Mouse (Mus musculus) hindbrain, embryonic 11.5 days (tissue): ENCODE results near the gene Rpl23. TPM values are rescaled to one million over a fixed set of nuclear protein-coding genes. Genes with fewer than 3 reads are reported as not detected.
A peak's percentile ranks its signal among the peaks of the same experiment; 100 is the strongest.

Experiments used
- ATAC-seq: fragments of 200-750 bp; cut with Nextera tagmentation; 2 replicates; pipeline ENCODE4 v1.8.0; 2017; ENCODE audit warnings: mild to moderate bottlenecking, moderate TSS enrichment, moderate library complexity; ENCODE audit not compliant: low FRiP score
- DNase-seq: peaks from one replicate; pipeline ENCODE4 v3.0.0-alpha.2; 2015; ENCODE audit warnings: low spot score
- H3K27ac ChIP-seq: fragments of 300-500 bp; sonication (generic); 2 replicates; pipeline ENCODE4 v1.5.1; 2014; ENCODE audit warnings: mild to moderate bottlenecking, low read depth, low read length
- H3K27me3 ChIP-seq: fragments of 300-500 bp; sonication (generic); 2 replicates; pipeline ENCODE4 v1.6.1; 2014; ENCODE audit warnings: mild to moderate bottlenecking, low read length, moderate library complexity, mixed read lengths; ENCODE audit not compliant: control insufficient read depth, insufficient read depth
- H3K36me3 ChIP-seq: fragments of 300-500 bp; sonication (generic); 2 replicates; pipeline ENCODE4 v1.6.1; 2014; ENCODE audit warnings: mild to moderate bottlenecking, low read length, moderate library complexity, mixed read lengths; ENCODE audit not compliant: control insufficient read depth, insufficient read depth
- H3K4me1 ChIP-seq: fragments of 300-500 bp; sonication (generic); replicated peaks from 2 replicates; pipeline ENCODE4 v1.6.1; 2014; ENCODE audit warnings: low read length, mixed read lengths; ENCODE audit not compliant: control insufficient read depth, insufficient read depth
- H3K4me2 ChIP-seq: fragments of 300-500 bp; sonication (generic); replicated peaks from 2 replicates; pipeline ENCODE4 v1.6.1; 2014; ENCODE audit warnings: mild to moderate bottlenecking, low read depth, low read length
- H3K4me3 ChIP-seq: fragments of 300-500 bp; sonication (generic); 2 replicates; pipeline ENCODE4 v1.5.1; 2014; ENCODE audit warnings: low read depth, low read length
- H3K9ac ChIP-seq: fragments of 300-500 bp; sonication (generic); 2 replicates; pipeline ENCODE4 v1.6.1; 2014; ENCODE audit warnings: low read depth, low read length
- H3K9me3 ChIP-seq: fragments of 300-500 bp; sonication (generic); 2 replicates; pipeline ENCODE4 v1.6.1; 2016; ENCODE audit warnings: low read length; ENCODE audit not compliant: control insufficient read depth
- WGBS: fragments of 180-500 bp; shearing (Covaris S2); extraction: QIAGEN DNeasy Blood & Tissue Kit; methylation state at CpG from one replicate; pipeline ENCODE4 v1.1.7; 2014; 5-methylcytosine and 5-hydroxymethylcytosine counted together
- polyA plus RNA-seq: library from polyadenylated mRNA; unstranded; fragments of >200 nt; fragmentation: Nextera tagmentation; extraction: Ambion mirVana; gene quantifications from 2 replicates; pipeline ENCODE4 v1.2.1, GENCODE M21; 2014

Rpl23 gene
- polyA plus RNA-seq, 1 experiment from 2014 or later = 458 TPM

DNA sequence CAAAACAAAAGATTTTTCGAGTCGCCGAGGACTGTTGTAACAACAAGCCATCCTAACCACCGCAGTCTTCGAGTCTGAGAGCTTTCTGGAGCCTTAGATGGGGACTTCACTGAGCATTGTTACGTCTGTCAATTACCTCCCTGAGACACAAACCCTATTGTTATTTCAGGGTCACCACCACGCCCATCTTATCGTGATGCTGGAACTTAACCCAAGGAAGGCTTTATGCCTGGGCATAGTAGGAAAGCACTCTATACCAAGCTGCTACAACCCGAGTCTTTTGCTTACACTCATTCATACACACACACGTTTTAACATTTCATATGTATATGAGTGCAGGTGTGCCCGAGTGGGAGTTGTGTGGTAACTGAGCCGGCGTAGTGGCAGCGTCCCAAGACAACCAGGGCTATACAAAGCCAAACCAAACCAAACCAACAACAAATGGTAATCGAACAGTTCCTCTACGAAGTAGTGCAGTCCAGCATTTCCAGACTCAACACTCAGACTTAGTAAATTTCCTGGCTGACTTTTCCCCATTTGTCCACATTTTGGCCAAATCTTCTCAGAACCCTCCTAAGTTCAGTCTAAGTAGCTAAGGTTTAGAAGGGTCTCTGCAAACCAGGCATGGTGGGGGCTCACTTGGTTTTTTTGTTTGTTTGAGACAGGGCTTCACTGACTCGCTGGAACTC lies 6.3 kb downstream of the Rpl23 start, which contains the start of gene 1700001P01Rik:
Gene 1700001P01Rik, minus strand, starts transcription at position 111 of the 689 bp plus-strand sequence.
- Histone ChIP-seq H3K9me3 (no peaks in the 10 kb centered on the region), H3K4me3 (no peak within 1 kb of the TSS), H3K9ac (no peak within 1 kb of the TSS), H3K27me3 (no peaks in the 10 kb centered on the region), H3K36me3 (peaks cover 16% of the 10 kb centered on the region; the same call in 1 of the 2 replicates), H3K4me2 (no peak within 1 kb of the TSS), H3K4me1 (peaks cover 3% of the 10 kb centered on the region; the same call in 1 of the 2 replicates), H3K27ac (no peak within 1 kb of the TSS)
- no peak for ATAC-seq
- peak; percentile 13 for DNase-seq
- 38% methylated on average over 17 of the region's 17 CpGs for WGBS

DNA sequence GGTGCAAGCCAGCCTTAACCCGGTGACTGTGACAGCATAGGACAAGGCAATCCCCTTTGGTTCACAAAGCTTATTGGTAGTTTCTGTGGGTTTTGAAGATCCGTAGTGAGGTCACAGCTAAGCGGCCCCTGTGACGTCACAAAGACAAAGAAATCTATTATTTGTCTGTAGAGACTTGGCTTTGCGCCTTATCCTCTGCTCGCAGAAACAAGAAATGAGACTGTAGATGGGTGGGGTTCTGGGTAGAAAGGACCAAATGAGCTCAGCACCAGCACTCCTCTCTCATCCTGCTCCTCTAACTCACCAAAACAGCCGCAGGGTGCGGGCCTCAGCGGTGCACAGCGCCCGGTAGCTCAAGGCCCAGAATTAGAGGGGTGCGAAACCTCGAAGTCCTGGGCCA lies 7.1 kb downstream of the Rpl23 start:
- 80% methylated on average over 13 of the region's 13 CpGs for WGBS
- Histone ChIP-seq H3K4me1 (no peaks in the 10 kb centered on the region), H3K36me3 (peaks cover 16% of the 10 kb centered on the region; the same call in 1 of the 2 replicates), H3K9ac (no peak overlapping the region), H3K4me2 (no peak overlapping the region), H3K4me3 (no peak overlapping the region), H3K9me3 (no peaks in the 10 kb centered on the region), H3K27ac (no peak overlapping the region), H3K27me3 (no peaks in the 10 kb centered on the region)
- DNase-seq (no peak), ATAC-seq (no peak)

DNA sequence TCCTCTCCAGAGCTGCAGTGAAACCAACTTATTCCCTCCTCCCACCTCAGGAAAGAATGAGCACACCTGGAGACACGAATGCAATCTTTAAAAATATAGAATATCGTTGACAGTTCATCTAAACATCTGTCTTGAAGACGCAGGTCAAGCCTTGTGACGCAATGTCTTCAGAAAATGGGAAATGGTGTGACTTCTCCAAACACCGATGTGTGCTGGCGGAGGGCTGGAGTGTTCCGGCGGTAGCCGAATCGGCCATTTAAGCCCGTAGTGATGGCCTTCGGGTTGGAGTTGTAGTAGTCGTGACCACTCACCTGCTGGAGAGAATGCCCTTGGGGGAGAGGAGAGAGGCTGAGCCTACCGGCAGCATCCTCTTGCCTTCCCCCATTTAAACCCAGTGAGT lies 10.8 kb downstream of the Rpl23 start:
- Histone ChIP-seq H3K36me3 (peaks cover under 1% of the 10 kb centered on the region; the same call in 1 of the 2 replicates), H3K4me3 (no peak overlapping the region), H3K4me2 (no peak overlapping the region), H3K9ac (no peak overlapping the region), H3K27ac (no peak overlapping the region), H3K27me3 (no peaks in the 10 kb centered on the region), H3K9me3 (no peaks in the 10 kb centered on the region), H3K4me1 (no peaks in the 10 kb centered on the region)
- WGBS = 82% methylated on average over 14 of the region's 14 CpGs
- ATAC-seq (no peak), DNase-seq (no peak)

DNA sequence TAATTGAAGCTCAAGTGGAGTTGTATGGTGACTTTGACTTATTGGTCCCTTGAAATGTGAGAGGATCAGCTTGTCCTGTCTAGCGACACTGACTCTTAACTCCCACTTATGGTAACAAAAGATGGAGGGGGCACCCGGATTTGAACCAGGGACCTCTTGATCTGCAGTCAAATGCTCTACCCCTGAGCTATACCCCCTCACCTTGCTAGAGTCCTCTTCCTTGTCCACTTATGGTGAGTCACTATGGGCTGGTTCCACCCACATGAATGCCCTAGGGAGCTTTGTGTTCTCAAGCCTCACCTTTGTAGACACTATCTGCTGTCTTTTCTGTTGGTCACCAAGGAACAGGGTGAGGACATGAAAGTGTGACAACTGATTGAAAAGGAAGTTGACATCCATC lies 12.5 kb downstream of the Rpl23 start:
- Histone ChIP-seq H3K9ac (no peak overlapping the region), H3K27ac (no peak overlapping the region), H3K4me2 (no peak overlapping the region), H3K9me3 (no peaks in the 10 kb centered on the region), H3K36me3 (no peaks in the 10 kb centered on the region), H3K27me3 (no peaks in the 10 kb centered on the region), H3K4me1 (no peaks in the 10 kb centered on the region), H3K4me3 (no peak overlapping the region)
- WGBS = 36% methylated on average over 2 of the region's 2 CpGs
- DNase-seq (no peak), ATAC-seq (no peak)

DNA sequence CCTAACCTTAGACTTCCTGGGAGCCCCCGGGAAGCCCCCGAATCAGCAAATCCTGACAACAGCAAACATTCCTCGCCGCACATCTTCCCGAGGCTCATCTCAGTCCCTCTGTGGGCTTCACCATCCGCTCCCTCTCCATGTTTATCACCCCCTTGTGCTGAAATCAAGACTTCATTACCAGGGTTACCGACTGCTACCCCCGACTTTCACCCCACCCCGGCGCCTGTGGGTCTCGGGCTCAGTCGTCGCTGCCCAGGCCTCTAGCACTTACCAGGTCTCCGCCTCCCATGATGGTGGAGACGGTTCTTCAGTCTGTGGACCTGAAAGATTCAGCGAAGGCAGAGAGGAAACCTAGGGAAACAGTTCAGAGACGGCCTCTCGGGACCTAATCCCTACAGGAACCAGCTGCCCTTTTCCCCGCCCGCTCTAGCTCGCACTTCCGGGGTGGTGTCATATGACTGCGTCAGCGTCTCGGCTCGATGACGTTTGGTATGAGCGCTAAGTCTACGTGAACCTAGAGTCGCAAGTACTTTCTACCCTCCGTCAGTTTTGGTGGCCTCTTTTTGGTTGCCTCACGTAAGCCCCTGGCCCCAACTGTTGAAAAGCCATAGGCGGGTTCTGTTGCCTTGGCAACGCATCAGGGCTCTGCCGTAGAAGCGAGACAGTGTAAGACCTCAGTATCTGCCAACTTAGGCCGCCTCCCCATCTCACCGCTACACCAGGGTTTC lies 15.9 kb downstream of the Rpl23 start, which contains the start of gene Cwc25:
Gene Cwc25, minus strand, starts transcription at position 403 of the 728 bp plus-strand sequence.
- H3K9me3 ChIP-seq = no peaks in the 10 kb centered on the region
- no peaks in the 10 kb centered on the region for H3K27me3 ChIP-seq
- no peaks in the 10 kb centered on the region for H3K4me1 ChIP-seq
- H3K9ac ChIP-seq = peak within 1 kb of the TSS; percentile 88
- DNase-seq (peak; percentile 98), ATAC-seq (peak; percentile 87)
- WGBS = under 1% methylated on average over 38 of the region's 38 CpGs
- H3K4me3 ChIP-seq = peak within 1 kb of the TSS; percentile 95
- H3K36me3 ChIP-seq = peaks cover 3% of the 10 kb centered on the region; the same call in 1 of the 2 replicates
- H3K4me2 ChIP-seq = peak within 1 kb of the TSS; percentile 85
- peak within 1 kb of the TSS; percentile 74 for H3K27ac ChIP-seq

DNA sequence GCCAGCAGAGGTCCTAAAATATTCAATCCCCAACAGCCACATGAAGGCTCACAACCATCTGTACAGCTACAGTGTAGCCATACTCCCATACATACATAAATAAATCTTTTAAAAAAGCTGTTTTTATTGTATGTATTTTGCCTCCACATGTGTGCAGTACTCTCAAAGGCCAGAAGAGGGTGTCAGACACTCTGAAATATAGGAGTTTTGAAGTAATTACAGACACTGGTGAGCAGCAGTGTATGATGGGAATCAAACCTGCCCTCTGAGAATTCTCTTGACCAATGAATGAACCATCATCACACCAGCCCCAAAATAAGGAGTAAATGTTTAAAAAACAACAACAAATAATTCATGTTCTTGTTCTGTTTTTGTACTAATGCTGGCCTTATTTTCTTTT lies 20.6 kb downstream of the Rpl23 start:
- no peak for ATAC-seq
- H3K4me3 ChIP-seq = no peak overlapping the region
- H3K27me3 ChIP-seq = no peaks in the 10 kb centered on the region
- H3K9me3 ChIP-seq = no peaks in the 10 kb centered on the region
- no peak for DNase-seq
- no peak overlapping the region for H3K27ac ChIP-seq
- peaks cover 4% of the 10 kb centered on the region for H3K36me3 ChIP-seq
- no peaks in the 10 kb centered on the region for H3K4me1 ChIP-seq
- H3K4me2 ChIP-seq = no peak overlapping the region
- H3K9ac ChIP-seq = no peak overlapping the region

DNA sequence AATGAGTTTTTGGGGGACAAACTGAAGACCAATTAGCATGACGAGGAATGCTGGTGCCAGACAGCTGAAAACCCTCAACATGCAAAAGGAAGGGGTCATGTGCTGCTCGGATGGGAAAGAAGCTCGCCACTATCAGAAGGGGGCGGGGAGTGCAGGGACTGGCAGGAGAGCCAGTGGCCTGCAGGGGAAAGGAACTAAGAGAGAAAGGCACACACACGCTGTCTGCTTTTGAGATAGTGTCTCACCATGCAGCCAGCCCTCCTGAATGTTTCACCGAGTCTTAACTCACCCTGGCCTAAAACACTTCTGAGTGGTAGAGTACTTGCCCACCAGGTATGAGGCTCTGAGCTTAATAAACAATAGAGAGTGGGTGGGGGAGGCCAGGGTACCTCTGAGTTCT lies 23.3 kb downstream of the Rpl23 start:
- Histone ChIP-seq H3K4me1 (no peaks in the 10 kb centered on the region), H3K36me3 (peaks cover 11% of the 10 kb centered on the region), H3K4me3 (no peak overlapping the region), H3K27me3 (no peaks in the 10 kb centered on the region), H3K9ac (no peak overlapping the region), H3K9me3 (no peaks in the 10 kb centered on the region), H3K4me2 (no peak overlapping the region), H3K27ac (no peak overlapping the region)
- WGBS = 86% methylated on average over 6 of the region's 6 CpGs
- no peak for DNase-seq
- ATAC-seq = no peak

DNA sequence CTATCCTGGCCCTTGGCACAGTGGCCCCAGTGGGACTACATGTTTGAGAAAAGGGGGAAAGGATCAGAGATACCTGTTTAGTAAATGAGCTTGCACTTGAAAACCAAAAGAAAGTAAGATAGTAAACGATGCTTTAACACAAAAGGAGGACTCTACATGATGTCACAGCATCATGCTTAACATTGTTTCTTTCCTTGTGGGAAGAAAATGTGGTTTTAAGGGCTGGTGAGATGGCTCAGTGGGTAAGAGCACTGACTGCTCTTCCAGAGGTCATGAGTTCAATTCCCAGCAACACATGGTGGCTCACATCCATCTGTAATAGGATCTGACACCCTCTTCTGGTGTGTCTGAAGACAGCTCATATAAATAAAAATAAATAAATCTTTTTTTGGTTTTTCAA lies 24.1 kb downstream of the Rpl23 start:
- 94% methylated on average over 1 of the region's 1 CpGs for WGBS
- no peak overlapping the region for H3K4me2 ChIP-seq
- H3K9ac ChIP-seq = no peak overlapping the region
- H3K27ac ChIP-seq = no peak overlapping the region
- no peaks in the 10 kb centered on the region for H3K4me1 ChIP-seq
- no peaks in the 10 kb centered on the region for H3K27me3 ChIP-seq
- no peak overlapping the region for H3K4me3 ChIP-seq
- H3K36me3 ChIP-seq = peaks cover 13% of the 10 kb centered on the region
- H3K9me3 ChIP-seq = no peaks in the 10 kb centered on the region
- ATAC-seq = no peak
- no peak for DNase-seq
